ENCODE assay signal across 9 mouse cellular contexts in genomic region chr17:35163326-35164081, GRCm38 (mm10). TPM values are rescaled to one million over a fixed set of nuclear protein-coding genes. Genes with fewer than 3 reads are reported as not detected.
A peak's percentile ranks its signal among the peaks of the same experiment; 100 is the strongest.
DNase-seq lines count a peak whose midpoint lies in the region; ATAC-seq lines count a peak whose summit lies in the region.
"Had no signal": no experiment of that assay in that cellular context is flagged by ENCODE, and none has a peak within 500 bp of the region (broad histone marks: within the 10 kb centered on the region; RNA-seq: fewer than 3 reads in every experiment).

No protein-coding gene starts in this region.

- 26% methylated on average over 8 of the region's 8 CpGs for WGBS in forebrain, embryonic 10.5 days
- 5% methylated on average over 8 of the region's 8 CpGs for WGBS in limb, embryonic 15.5 days

- peak overlapping the region; percentile 100 for H3K9ac ChIP-seq in limb, embryonic 15.5 days

- no peaks in the 10 kb centered on the region for H3K27me3 ChIP-seq in forebrain, embryonic 10.5 days (ENCODE audit: poor library complexity, severe bottlenecking)
- no peaks in the 10 kb centered on the region for H3K27me3 ChIP-seq in limb, embryonic 15.5 days
- H3K27me3 ChIP-seq: Patski had no signal

- ATAC-seq in limb, embryonic 15.5 days (ENCODE audit: insufficient number of reproducible peaks, low FRiP score, low TSS enrichment, low read depth), result no peak

- H3K4me1 ChIP-seq in forebrain, embryonic 10.5 days, result peaks cover 38% of the 10 kb centered on the region
- H3K4me1 ChIP-seq in limb, embryonic 15.5 days, result peaks cover 35% of the 10 kb centered on the region

- peak overlapping the region; percentile 99 for H3K27ac ChIP-seq in forebrain, embryonic 10.5 days
- peak overlapping the region; percentile 96 for H3K27ac ChIP-seq in limb, embryonic 15.5 days

- DNase-seq in embryo, embryonic 10.5 days (ENCODE audit: low spot score), result peak; percentile 15
- no peak for DNase-seq in embryo, embryonic 10 days (ENCODE audit: low spot score)
- DNase-seq in 416B (ENCODE audit: low read depth), result peak; percentile 37
- DNase-seq in forebrain, embryonic 10.5 days (ENCODE audit: extremely low spot score, low spot score), result no peak
- DNase-seq in gastrocnemius, postnatal 10 days, result no peak
- no peak for DNase-seq in gastrocnemius, postnatal 25 days
- DNase-seq in right cerebral cortex, postnatal 36 days (ENCODE audit: low spot score in 2 of 2), result no peak

- H3K36me3 ChIP-seq in forebrain, embryonic 10.5 days (replicated peaks), result peaks cover 49% of the 10 kb centered on the region
- peaks cover 39% of the 10 kb centered on the region for H3K36me3 ChIP-seq in limb, embryonic 15.5 days

- peak overlapping the region; percentile 99 for H3K4me3 ChIP-seq in forebrain, embryonic 10.5 days
- peak overlapping the region; percentile 100 for H3K4me3 ChIP-seq in limb, embryonic 15.5 days

- peak overlapping the region; percentile 74 for H3K4me2 ChIP-seq in limb, embryonic 15.5 days

- H3K9me3 ChIP-seq in forebrain, embryonic 10.5 days, result no peaks in the 10 kb centered on the region
- H3K9me3 ChIP-seq in limb, embryonic 15.5 days, result no peaks in the 10 kb centered on the region

RNA-seq across cellular contexts. Expression of gene Prrc2a, which starts 1.2 kb away (rescaled TPM):
- polyA plus RNA-seq in forebrain, embryonic 10.5 days (2016; fragmentation: Nextera tagmentation; extraction: Ambion mirVana), result 195 and 200 TPM in 2 replicates
- polyA plus RNA-seq in limb, embryonic 15.5 days (2015; fragmentation: Nextera tagmentation; extraction: Ambion mirVana), result 142 and 147 TPM in 2 replicates
- total RNA-seq in gastrocnemius, postnatal 10 days (2021), result 100 to 1,000 TPM; 128 to 149 TPM
- total RNA-seq in gastrocnemius, postnatal 25 days (2021), result 100 to 1,000 TPM in 1 of 2 experiments, 10 to 100 TPM in 1; 93.3 to 102 TPM

RNA-seq across cellular contexts. Expression of gene Aif1, which starts 12.4 kb away (rescaled TPM):
- 3.3 and 3.9 TPM in 2 replicates for polyA plus RNA-seq in forebrain, embryonic 10.5 days (2016; fragmentation: Nextera tagmentation; extraction: Ambion mirVana)
- 14.6 and 18.6 TPM in 2 replicates for polyA plus RNA-seq in limb, embryonic 15.5 days (2015; fragmentation: Nextera tagmentation; extraction: Ambion mirVana)
- 1 to 10 TPM; 2.4 to 2.6 TPM for total RNA-seq in gastrocnemius, postnatal 10 days (2021)
- total RNA-seq in gastrocnemius, postnatal 25 days (2021), result 1 to 10 TPM in 1 of 2 experiments, under 1 TPM in 1; 0.97 to 1.4 TPM

RNA-seq across cellular contexts. Expression of gene Lst1, which starts 24.7 kb away (rescaled TPM):
- 3.3 and 4.7 TPM in 2 replicates for polyA plus RNA-seq in forebrain, embryonic 10.5 days (2016; fragmentation: Nextera tagmentation; extraction: Ambion mirVana)
- polyA plus RNA-seq in limb, embryonic 15.5 days (2015; fragmentation: Nextera tagmentation; extraction: Ambion mirVana), result 25.8 and 27.5 TPM in 2 replicates
- 1 to 10 TPM; 4.6 to 5.3 TPM for total RNA-seq in gastrocnemius, postnatal 10 days (2021)
- under 1 TPM in 1 of 2 experiments, not detected in 1; 0.78 TPM for total RNA-seq in gastrocnemius, postnatal 25 days (2021)
- polyA plus RNA-seq: Patski had no signal

RNA-seq across cellular contexts. Expression of gene Bag6, which starts 28.5 kb away (rescaled TPM):
- 65.9 and 69.0 TPM in 2 replicates for polyA plus RNA-seq in forebrain, embryonic 10.5 days (2016; fragmentation: Nextera tagmentation; extraction: Ambion mirVana)
- 49.6 and 51.8 TPM in 2 replicates for polyA plus RNA-seq in limb, embryonic 15.5 days (2015; fragmentation: Nextera tagmentation; extraction: Ambion mirVana)
- total RNA-seq in gastrocnemius, postnatal 10 days (2021), result 100 to 1,000 TPM; 217 to 220 TPM
- 100 to 1,000 TPM; 180 to 197 TPM for total RNA-seq in gastrocnemius, postnatal 25 days (2021)

RNA-seq across cellular contexts. Expression of gene Ltb, which starts 30.7 kb away (rescaled TPM):
- 0.16 and 0.32 TPM in 2 replicates for polyA plus RNA-seq in forebrain, embryonic 10.5 days (2016; fragmentation: Nextera tagmentation; extraction: Ambion mirVana)
- polyA plus RNA-seq in limb, embryonic 15.5 days (2015; fragmentation: Nextera tagmentation; extraction: Ambion mirVana), result 1.0 and 1.2 TPM in 2 replicates
- under 1 TPM; 0.68 to 0.75 TPM for total RNA-seq in gastrocnemius, postnatal 10 days (2021)
- total RNA-seq in gastrocnemius, postnatal 25 days (2021), result not detected
- polyA plus RNA-seq: Patski had no signal

Comparison
In these comparisons a context has a peak if more than half of its experiments do, and no peak if none do; other contexts are left out.
1. DNase-seq: peak in embryo, embryonic 10.5 days (single experiment) and 416B (single experiment); none in embryo, embryonic 10 days (single experiment), forebrain, embryonic 10.5 days (single experiment), gastrocnemius, postnatal 10 days (single experiment), gastrocnemius, postnatal 25 days (single experiment) and right cerebral cortex, postnatal 36 days (0 of 2).